Mouse (Mus musculus): ENCODE data around the gene Clybl. TPM values are rescaled to one million over a fixed set of nuclear protein-coding genes. Genes with fewer than 3 reads are reported as not detected.

The Clybl gene
- total RNA-seq, 2 experiments from 2014 or later: 29.5 to 30.4 TPM

DNA sequence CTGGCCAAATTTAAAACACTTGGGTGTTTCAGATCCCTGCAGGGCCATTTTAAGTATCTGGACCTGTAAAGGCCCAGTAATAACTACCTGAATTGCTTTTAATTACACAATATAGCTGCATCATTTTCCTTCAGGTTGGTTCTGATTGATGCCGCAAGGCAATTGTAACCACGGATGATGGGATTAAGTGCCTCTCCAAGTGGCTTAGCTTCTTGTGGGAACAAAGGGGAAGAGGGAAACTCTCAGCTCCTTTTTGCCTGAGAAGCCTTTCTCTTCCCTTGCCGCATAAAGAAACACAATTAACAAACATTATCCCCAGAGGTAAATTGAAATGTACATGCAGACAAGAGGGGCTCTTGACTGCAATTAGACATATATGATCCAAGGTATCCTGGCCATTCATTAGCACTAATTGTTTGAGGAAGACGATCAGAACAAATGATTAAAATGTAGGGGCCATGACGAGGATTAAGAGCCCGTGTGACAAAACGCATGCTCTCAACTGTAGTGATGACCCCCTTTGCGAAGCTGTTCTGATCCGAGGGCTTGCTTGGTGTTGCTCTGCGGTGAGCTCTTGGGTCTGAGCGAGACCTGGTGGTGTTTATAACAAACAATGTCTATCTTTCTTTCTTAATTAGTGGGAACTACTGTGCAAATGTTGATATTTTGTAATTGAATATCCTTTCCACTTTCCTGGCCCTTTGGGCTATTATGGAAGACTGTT lies 116.0 kb downstream of the Clybl start:
- DNase-seq (ENCODE audit: low spot score in 2 of 2): no peak

DNA sequence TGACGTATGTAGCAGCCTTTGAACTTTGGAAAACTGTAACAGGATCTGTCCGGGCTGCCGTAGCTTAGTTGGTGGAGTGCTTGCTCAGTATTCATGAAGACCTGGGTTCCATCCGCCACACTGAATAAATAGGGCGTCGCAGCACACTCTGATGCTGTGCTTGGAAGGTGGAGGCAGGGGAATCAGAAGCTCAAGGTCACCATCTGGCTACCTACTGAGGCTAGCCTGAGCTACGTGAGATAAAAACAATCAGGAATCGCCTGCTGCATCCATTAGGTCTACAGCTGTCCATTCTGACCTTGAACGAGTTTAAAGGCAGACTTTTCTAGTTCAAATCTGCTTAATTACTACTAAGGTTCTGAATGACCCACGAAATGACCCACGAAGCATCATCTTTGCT lies 118.8 kb downstream of the Clybl start:
- no peak for DNase-seq (ENCODE audit: low spot score in 2 of 2)

DNA sequence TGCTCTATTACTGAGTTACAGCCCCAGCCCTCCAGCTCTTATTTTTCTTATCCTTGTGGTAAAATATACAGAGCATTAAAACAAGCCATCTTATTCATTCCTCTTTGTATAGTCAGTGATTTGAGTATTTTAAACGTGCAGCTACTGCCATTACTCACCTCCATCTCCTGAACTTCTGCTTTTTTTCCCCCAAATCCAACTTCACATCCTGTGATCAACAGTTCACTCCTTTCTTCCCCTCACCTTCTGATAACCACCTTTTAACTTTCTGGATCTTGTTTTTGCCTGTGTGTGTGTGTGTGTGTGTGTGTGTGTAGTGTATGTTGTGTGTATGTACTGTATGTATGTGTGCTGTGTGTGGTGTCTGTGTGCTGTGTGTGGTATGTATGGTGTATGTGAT lies 122.3 kb downstream of the Clybl start:
- DNase-seq (ENCODE audit: low spot score in 2 of 2): no peak

DNA sequence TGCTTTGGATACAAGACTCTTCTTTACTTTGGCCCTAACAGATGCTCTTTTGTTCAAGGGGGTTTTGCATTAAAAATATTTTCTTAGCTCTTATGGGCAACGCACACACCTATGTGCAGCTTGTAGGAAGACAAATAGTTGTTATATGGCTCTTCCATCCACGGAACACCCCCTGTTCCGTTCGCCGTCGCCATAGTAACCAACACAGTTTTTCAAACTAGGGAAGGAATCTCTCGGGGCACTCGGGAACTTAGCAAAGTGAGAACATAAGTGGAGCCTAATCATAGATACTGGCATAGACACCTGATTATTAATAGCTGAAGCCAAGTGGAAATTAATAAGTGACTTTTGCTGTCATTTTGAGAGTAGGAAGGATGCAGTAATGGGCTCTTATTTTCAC lies 123.6 kb downstream of the Clybl start:
- peak; percentile 4 to 5 for DNase-seq (ENCODE audit: low spot score in 2 of 2)

DNA sequence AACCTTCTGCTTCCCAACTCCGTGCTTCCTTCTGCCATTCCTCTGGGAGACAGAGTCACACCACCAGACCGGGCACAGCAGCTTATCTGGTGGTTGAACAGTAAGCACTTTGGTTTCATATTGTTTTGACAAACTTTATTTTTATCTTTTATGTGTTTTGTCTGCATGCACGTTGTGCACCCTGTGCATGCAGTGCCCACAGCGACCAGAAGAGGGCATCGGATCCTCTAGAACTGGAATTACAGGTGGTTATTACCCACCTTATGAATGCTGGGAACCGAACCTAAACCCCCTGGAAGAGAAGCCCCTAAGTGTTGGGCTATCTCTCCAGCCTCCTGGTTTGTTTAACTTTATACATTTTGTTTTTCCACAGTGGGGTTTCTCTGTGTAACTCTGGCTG lies 130.9 kb downstream of the Clybl start:
- DNase-seq (ENCODE audit: low spot score in 2 of 2): no peak

DNA sequence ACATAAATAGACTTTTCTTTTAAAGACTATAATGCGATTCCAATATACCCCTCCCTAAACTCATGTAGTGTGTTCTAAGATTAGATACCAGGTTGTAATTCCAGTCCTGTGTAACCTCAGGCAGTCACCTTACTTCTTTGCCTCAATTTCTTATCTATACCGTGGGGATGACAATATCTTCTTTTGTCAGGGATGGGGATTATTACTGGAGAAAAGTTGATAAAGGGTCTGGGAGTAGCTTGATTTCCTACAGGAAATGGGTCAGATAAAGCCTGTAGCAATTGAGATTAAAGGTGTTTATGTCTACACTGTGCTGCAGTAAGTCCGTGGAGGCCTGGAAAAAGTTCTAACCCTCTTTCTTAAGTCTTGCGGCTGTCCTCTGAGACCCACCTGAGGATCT lies 131.8 kb downstream of the Clybl start:
- DNase-seq (ENCODE audit: low spot score in 2 of 2): no peak

DNA sequence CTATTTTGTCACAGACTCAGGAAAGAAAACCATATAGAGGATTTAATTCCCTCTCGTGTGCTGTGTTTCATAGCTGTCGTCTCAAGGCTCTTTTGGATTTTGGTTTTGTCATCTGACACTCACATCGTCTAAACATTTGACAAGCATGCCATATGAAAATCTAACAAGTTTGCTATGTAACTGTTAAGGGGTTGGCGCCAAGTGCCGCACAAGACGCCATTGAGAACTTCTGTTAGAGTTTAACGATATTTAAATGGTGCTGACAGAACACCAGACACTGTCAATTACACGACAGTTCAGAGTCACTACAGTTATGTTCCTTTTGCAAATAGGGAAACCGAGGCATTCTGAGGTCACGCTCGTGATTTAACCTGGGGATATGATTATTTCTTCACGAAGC lies 134.2 kb downstream of the Clybl start:
- DNase-seq (ENCODE audit: low spot score in 2 of 2): no peak

DNA sequence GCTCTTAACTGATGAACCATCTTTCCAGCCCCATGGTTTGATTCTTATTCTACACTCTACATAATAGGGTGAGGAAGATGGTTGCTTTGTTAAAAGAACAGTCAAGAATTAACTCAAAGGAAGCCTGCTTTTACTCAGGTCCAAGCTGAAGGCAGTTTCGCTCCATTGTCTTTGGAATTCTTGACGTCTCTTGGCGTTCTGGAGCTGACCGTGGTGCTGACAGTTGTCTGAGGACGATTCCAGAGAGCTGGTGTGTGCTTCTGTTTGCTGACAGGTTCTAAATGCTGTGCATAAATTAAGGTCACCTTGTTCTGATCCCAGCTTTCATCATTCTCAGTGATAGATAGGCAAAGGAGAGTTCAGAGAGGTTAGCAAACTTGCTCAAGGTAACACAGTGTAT lies 140.6 kb downstream of the Clybl start:
- DNase-seq (ENCODE audit: low spot score in 2 of 2): no peak

DNA sequence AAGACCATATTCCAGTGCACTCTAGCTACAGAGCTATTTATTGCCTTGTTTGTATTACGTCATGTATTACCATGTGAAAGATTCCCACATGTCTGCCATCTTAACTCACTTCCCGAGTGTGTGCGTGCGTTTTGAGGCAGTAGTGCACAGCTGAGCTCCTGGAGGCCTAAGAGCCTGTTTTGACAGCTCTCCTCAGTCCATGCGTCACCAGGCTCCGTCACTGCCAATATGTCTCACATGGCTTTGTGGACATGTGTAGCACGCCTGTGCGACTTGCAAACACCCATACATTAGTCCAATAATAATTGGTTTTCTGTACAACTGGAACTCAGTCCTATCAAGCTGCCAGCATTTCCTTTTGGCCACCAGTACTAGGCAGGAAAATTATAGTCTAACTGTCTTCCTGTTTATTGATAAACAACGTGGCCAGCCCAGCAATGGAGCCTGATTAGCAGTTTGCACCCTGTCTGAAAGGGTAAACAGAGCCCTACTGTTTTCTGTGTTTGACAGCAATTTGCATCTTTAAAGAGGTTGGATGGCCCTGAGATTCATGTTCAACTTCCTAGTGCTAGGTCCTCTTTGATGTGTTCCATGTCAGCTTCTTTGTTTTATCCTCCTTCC lies 142.4 kb downstream of the Clybl start:
- DNase-seq (ENCODE audit: low spot score in 2 of 2): no peak

DNA sequence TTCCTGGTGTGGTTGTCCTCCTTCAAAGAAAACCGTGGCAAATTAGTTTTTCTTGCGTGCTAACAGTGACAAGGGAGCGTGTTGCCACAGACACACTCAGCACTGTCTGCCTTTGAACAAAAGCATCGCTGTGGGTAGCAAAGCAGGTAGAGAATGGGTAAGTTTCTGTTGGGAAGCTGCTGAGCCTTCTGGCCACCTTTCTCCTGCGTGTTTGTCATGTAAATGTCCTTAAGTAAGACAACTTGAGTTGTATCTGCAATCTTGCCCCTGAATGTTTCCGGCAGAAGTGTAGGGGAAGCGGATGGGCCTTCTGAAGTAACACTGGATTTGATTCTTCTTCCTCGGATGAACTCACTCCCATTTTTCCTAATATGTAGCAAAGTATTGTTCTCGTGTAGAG lies 148.6 kb downstream of the Clybl start:
- no peak for DNase-seq (ENCODE audit: low spot score in 2 of 2)

DNA sequence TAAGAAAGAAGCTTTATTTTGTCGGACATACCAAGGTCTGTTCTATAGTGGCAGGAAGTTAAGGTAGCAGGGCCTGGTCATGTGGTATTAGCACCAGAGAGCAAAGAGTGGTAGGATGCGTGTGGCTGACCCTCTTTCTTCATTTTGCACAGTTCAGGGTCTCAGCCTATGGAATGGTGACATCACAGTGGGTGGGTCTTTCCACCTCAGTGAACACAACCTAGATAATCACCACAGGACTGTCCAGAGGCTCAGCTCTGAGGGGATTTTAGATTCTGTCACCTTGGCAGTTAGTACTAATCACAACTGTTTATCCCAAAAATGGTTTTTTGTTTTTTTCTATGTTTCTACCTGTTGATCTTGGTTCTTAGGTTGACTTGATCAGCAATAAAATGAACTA lies 149.2 kb downstream of the Clybl start:
- DNase-seq (ENCODE audit: low spot score in 2 of 2): no peak

DNA sequence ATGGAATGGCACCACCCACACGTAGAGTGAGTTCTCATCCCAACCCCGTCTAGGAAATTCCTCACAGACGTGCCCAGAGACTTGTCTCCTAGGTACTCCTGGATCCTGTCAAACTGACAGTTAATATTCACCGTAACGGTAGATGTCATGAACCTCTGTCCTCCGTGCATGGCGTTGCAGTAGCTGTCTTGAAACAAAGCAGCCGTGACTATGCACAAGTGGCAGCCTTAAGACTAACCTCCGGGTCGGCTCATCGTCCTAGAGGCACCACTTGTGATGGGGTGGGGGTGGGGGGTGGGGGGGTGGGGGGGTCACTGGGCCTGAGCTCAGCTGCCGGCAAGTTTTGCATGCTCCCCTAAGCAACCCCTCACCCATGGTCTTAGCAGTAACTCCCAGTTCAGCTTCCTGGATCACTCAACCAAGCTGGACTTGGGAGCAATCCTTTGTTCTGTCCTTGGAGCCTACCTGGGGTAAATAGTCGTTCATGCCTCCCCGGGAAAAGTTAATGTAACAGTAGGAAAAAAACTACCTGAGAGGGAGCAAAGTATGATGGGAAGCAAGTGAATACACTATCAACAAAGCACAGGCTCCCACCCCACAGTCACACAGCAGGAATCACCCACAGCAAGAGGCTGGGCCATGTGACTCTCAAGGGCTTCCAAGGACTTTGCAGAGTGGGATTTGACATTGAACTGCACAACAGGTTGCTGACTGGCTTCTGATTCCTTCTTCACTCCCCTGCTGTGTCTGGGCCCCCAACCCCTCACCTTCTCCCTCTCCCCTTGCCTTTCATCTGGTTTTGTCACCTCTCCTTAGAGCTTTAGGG lies 150.3 kb downstream of the Clybl start:
- DNase-seq (ENCODE audit: low spot score in 2 of 2): no peak

DNA sequence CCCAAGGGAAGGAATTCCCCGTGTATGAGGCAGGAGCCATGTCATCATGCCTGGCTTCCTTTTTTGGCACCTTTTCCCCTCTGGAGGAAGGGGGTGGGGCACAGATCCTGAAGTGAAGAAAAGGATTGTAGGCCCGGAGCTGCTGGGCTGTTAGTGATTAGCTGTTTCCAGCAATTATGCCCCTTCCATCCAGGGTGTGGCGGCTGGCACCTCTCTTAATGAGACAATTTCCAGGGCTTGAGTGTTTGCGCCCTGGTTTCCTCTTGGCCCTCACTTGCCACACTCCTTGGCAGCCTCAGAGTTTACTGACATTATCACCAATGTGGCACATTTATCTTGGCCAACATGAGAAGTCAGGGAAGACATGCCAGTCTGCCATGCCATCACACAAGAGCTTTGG lies 155.5 kb downstream of the Clybl start:
- DNase-seq (ENCODE audit: low spot score in 2 of 2): no peak

DNA sequence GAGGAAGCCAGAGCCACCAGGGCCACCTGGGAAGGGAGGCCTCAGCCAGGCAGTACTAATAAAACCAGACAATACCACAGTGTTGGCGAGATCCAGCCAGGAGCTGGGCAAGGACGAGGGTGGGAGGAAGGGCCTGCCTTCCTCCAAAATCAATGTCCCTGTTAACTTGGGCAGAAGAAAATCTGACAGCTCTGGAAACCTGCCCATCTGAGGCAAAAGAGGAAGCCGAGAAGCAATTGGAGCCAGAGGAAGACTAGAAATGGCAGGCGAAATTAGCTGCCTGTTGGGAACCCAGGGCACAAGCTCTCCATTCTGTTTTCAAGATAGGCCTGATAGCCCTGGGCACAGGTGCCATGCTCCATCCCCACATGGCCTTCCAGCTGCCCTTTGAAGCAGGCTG lies 157.3 kb downstream of the Clybl start:
- DNase-seq (ENCODE audit: low spot score in 2 of 2): no peak

DNA sequence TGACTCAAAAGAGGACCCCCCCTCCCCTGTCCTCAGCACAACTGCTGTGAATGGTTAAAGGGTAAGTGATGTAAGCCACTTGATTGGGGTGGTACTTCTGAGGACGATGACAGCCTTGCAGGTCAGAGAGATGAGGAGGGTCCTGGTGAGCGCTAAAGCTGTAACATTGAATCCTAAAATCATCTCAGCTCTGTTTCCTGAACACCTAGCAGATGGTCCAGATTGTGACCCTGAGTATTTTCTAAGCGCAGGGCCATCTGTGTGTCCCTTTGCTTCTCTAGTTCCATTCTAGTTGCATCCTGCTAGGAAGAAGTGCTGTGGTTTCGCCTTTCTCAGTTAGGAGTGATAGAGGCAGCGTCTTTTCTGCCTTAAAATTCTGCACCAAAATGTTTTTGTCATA lies 158.6 kb downstream of the Clybl start:
- DNase-seq (ENCODE audit: low spot score in 2 of 2): no peak

DNA sequence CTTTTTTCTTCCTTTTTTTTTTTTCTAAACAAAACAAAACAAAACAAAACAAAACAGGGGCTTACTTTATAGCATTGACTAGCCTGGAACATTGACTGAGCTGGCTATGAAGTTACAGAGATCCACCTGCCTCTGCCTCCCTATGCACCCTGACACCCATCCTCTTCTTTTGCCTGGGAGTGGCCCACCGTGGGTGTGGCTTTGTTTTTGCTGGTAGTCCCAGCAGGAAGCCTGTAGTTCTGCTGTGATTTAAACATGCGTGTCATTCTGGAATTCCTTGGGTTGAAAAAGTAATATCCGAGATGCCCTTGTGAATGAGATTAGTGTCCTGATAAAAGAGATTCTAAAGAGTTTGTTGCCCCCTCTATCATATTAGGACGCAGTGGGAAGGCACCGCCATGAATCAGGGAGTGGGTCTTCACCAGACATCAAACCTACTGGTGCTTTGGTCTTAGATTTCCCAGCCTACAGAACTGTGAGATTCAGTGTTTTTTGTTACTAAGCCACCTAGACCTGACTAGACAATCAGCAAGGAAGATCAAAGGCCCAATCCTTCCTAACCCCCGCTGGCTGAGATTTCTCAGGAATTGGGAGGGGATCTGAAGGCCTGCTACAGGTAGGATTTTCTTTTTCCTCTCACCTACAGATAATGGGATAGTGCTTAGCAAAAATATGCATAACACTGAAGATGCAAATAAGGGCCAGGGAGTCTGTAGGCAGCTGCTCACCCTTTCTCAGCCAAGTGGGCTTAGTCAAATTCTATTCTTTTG lies 160.3 kb downstream of the Clybl start:
- DNase-seq (ENCODE audit: low spot score in 2 of 2): no peak

DNA sequence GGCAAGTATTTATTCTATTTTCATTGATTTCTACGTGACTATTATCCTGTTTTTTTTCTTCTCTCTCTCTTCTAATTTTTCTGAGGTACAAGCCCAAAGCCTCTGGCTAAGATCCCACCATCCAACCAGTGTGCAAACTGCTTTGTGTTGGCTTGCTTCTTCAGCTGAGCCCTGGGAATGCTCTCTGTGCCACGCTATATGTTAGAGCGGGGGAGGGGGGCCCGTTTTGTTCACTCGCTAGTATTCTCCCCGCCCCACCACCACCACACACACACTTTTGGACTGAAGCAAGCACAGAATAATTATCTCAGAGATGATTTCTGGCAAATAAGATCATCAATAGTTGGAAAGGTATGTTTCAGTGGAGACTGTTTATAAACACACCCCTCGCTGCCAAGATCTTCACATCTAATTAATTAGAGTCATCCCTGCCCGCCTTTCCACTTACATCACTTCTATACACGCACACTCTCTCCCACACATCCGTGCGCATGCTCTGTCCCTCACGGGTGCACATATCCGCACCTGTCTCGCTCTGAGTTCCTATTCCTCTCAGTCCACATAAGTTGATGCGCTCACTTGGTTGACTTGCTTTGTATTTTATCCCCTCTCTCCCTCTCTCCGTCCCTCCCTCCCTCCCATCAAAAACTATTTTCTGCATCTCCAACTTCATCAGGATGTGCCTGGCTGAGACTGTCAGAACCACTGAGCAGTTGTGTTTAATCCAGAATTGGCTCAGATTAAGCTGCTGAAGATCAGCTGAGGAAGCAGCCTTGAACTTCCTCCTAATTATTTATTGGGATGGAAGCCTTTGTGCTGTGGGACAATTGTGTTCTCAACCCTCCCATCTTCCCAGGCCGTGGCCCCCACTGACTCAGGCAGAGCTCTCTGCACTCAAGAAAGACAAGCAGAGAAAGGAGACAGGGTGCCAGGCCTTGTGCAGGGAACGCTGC lies 163.0 kb downstream of the Clybl start:
- no peak for DNase-seq (ENCODE audit: low spot score in 2 of 2)

DNA sequence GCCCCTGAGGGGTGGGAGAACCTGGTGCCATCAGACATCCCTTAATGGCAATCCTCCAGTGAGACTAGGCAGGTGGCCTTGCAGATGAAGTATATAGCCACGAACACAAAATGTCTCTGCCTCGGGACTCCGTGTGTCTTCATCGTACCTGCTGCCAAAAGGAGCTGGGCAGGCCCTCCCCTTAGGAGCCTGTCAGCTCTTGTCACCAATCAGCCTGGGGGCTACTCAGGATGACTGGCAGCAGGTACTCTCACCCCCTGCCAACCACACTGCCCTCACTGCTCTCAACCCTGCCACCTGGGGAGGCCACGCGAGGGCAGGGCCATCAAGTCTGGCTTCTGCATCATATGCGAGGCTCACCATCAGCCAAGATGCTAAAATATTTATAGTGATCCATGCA lies 166.6 kb downstream of the Clybl start:
- DNase-seq (ENCODE audit: low spot score in 2 of 2): no peak

DNA sequence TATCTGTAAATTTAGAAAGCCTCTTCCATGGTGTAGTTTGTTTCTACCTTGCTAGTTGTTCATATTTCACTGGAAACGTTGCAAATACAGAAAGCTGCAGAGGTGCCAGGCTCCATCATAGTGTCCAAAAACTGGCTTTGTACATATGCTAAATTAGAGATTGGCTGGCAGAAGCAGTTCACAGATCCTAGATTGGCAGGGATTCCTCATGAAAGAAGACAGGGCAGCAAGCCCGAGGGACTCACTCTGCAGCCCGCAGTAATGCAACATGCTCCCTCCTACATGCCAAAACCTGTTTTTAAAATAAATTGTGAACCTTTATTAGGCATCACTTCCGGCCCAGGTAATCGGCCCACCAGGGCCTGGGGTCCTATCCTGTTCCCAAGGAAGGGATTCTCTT lies 167.8 kb downstream of the Clybl start:
- DNase-seq (ENCODE audit: low spot score in 2 of 2): peak in 1 of 2 experiments; percentile 5

DNA sequence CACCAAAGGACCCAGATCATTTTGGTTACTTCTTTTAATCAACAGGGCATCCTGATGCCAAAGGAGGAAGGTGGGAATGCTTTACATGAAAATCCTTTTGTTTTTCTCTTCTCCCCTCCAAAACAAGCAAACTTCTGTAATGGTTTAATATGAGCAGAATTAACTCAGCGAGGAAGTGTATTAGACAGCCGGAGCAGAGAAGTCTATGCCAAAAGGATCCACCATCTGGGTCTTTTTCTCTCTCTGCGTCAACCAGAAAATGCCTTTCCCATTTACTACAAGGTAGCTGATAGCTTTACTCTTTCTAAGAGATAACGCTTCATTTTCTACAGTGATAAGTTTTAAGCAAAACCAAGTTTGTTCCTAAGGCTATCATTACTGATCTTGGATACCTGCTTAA lies 168.3 kb downstream of the Clybl start:
- peak in 1 of 2 experiments; percentile 7 for DNase-seq (ENCODE audit: low spot score in 2 of 2)

All from layer of hippocampus, adult 18-20 months (tissue).